Comparison of ENCODE assay signal across 9 mouse cellular contexts in genomic region chr5:76868693-76869286, GRCm38 (mm10). TPM values are rescaled to one million over a fixed set of nuclear protein-coding genes. Genes with fewer than 3 reads are reported as not detected.
A peak's percentile ranks its signal among the peaks of the same experiment; 100 is the strongest.
DNase-seq lines count a peak whose midpoint lies in the region; ATAC-seq and TF ChIP-seq lines count a peak whose summit lies in the region.
"Had no signal": no experiment of that assay in that cellular context is flagged by ENCODE, and none has a peak within 500 bp of the region (broad histone marks: within the 10 kb centered on the region; RNA-seq: fewer than 3 reads in every experiment).

No protein-coding gene starts in this region.

- H3K9ac ChIP-seq in forebrain, embryonic 15.5 days (replicated peaks): no peak overlapping the region
- no peak overlapping the region for H3K9ac ChIP-seq in neural tube, embryonic 15.5 days (replicated peaks)

- WGBS in spleen, adult 2 months: 41% methylated on average over 16 of the region's 16 CpGs
- 29% methylated on average over 16 of the region's 16 CpGs for WGBS in forebrain, embryonic 15.5 days
- 36% methylated on average over 16 of the region's 16 CpGs for WGBS in lung, adult 2 months
- WGBS in neural tube, embryonic 15.5 days: 29% methylated on average over 16 of the region's 16 CpGs

- no peak for TF ChIP-seq POLR2A in spleen, adult 2 months (IDR thresholded peaks at IDR 0.05; ENCODE audit: low read depth, low read length)
- 0 out of 2 replicates have a peak, but pooled peaks have one; percentile 13 for TF ChIP-seq POLR2A in lung, adult 2 months (IDR thresholded peaks at IDR 0.05; ENCODE audit: borderline replicate concordance, extremely low read depth, low read depth, low read length)

- H3K27me3 ChIP-seq in spleen, adult 2 months (ENCODE audit: control insufficient read depth, insufficient read depth, low read length): no peaks in the 10 kb centered on the region
- no peaks in the 10 kb centered on the region for H3K27me3 ChIP-seq in forebrain, embryonic 15.5 days
- no peaks in the 10 kb centered on the region for H3K27me3 ChIP-seq in neural tube, embryonic 15.5 days (replicated peaks)
- H3K27me3 ChIP-seq: megakaryocyte, embryonic 14.5 days had no signal

- no peak overlapping the region for H3K27ac ChIP-seq in spleen, adult 2 months (ENCODE audit: insufficient read depth, low read length)
- no peak overlapping the region for H3K27ac ChIP-seq in forebrain, embryonic 15.5 days (replicated peaks)
- no peak overlapping the region for H3K27ac ChIP-seq in neural tube, embryonic 15.5 days (replicated peaks)

- peaks cover 5% of the 10 kb centered on the region for H3K36me3 ChIP-seq in spleen, adult 2 months (ENCODE audit: control insufficient read depth, insufficient read depth, low read length)
- H3K36me3 ChIP-seq in forebrain, embryonic 15.5 days: peaks cover 73% of the 10 kb centered on the region
- H3K36me3 ChIP-seq in neural tube, embryonic 15.5 days: peaks cover 51% of the 10 kb centered on the region

- ATAC-seq in forebrain, embryonic 15.5 days (replicated peaks): 0 out of 2 replicates have a peak, but pooled peaks have one; percentile 61
- ATAC-seq in neural tube, embryonic 15.5 days (ENCODE audit: low FRiP score): peak; percentile 86

- H3K9me3 ChIP-seq in forebrain, embryonic 15.5 days: no peaks in the 10 kb centered on the region
- no peaks in the 10 kb centered on the region for H3K9me3 ChIP-seq in neural tube, embryonic 15.5 days (replicated peaks)
- H3K9me3 ChIP-seq: megakaryocyte, embryonic 14.5 days had no signal

- TF ChIP-seq CTCF in spleen, adult 2 months (IDR thresholded peaks at IDR 0.05; ENCODE audit: extremely low read depth, insufficient read depth, insufficient read length, insufficient replicate concordance): no peak
- no peak for TF ChIP-seq CTCF in lung, adult 2 months (IDR thresholded peaks at IDR 0.05; ENCODE audit: insufficient read depth, low read length)

- DNase-seq in spleen, adult 2 months (ENCODE audit: low read depth in 1 of 2, low spot score in 2 of 2): peak; percentile 12 to 25
- no peak for DNase-seq in spleen, adult 12 weeks (ENCODE audit: low spot score)
- DNase-seq in kidney, adult 11 months: peak; percentile 13
- DNase-seq in lung, adult 2 months: peak; percentile 36
- DNase-seq in layer of hippocampus, adult 11-12 months (ENCODE audit: low spot score): no peak
- DNase-seq in gastrocnemius, postnatal 10 days: no peak

- peak overlapping the region; percentile 22 for H3K4me2 ChIP-seq in forebrain, embryonic 15.5 days (replicated peaks)
- H3K4me2 ChIP-seq in neural tube, embryonic 15.5 days: peak overlapping the region; percentile 53

- H3K4me1 ChIP-seq in spleen, adult 2 months (ENCODE audit: control insufficient read depth, insufficient read depth, insufficient read length): no peaks in the 10 kb centered on the region; the same call in 1 of the 2 replicates
- no peaks in the 10 kb centered on the region for H3K4me1 ChIP-seq in forebrain, embryonic 15.5 days
- no peaks in the 10 kb centered on the region for H3K4me1 ChIP-seq in lung, adult 2 months (ENCODE audit: control insufficient read depth, insufficient read depth, low read length)
- peaks cover 4% of the 10 kb centered on the region; the same call in 1 of the 2 replicates for H3K4me1 ChIP-seq in neural tube, embryonic 15.5 days
- H3K4me1 ChIP-seq: megakaryocyte, embryonic 14.5 days had no signal

- H3K4me3 ChIP-seq in spleen, adult 2 months (ENCODE audit: extremely low read depth, insufficient read depth, insufficient read length): peak overlapping the region; percentile 46; the same call in 1 of the 2 replicates
- peak overlapping the region; percentile 10; the same call in 1 of the 2 replicates for H3K4me3 ChIP-seq in forebrain, embryonic 15.5 days
- H3K4me3 ChIP-seq in lung, adult 2 months (replicated peaks; ENCODE audit: extremely low read depth, low read depth, low read length): peak overlapping the region; percentile 65
- peak overlapping the region; percentile 25 for H3K4me3 ChIP-seq in neural tube, embryonic 15.5 days (replicated peaks)
- H3K4me3 ChIP-seq: megakaryocyte, embryonic 14.5 days had no signal

RNA-seq across cellular contexts. Expression of gene Aasdh, which starts 36.5 kb away (rescaled TPM):
- polyA plus RNA-seq in spleen, adult 2 months (2012; rRNA removed): 7.4 and 9.8 TPM in 2 replicates
- polyA plus RNA-seq in forebrain, embryonic 15.5 days (2015; fragmentation: Nextera tagmentation; extraction: Ambion mirVana): 25.6 and 27.5 TPM in 2 replicates
- polyA plus RNA-seq in lung, adult 2 months (2012; rRNA removed): 8.3 and 13.7 TPM in 2 replicates
- polyA plus RNA-seq in neural tube, embryonic 15.5 days (2015; fragmentation: Nextera tagmentation; extraction: Ambion mirVana): 17.0 TPM in 2 replicates
- total RNA-seq in gastrocnemius, postnatal 10 days (2021): 10 to 100 TPM; 10.6 to 12.2 TPM

Comparison
In these comparisons a context has a peak if more than half of its experiments do, and no peak if none do; other contexts are left out.
1. DNase-seq: peak in spleen, adult 2 months (2 of 2), kidney, adult 11 months (single experiment) and lung, adult 2 months (single experiment); none in spleen, adult 12 weeks (single experiment), layer of hippocampus, adult 11-12 months (single experiment) and gastrocnemius, postnatal 10 days (single experiment).
2. H3K4me3 ChIP-seq: peak in every context shown above with its lines; median percentile 65 in lung, adult 2 months; 46 in spleen, adult 2 months; 25 in neural tube, embryonic 15.5 days; 10 in forebrain, embryonic 15.5 days.